Mouse (Mus musculus): Measurements from ENCODE around the gene Slc7a8. TPM values are rescaled to one million over a fixed set of nuclear protein-coding genes. Genes with fewer than 3 reads are reported as not detected.
A peak's percentile ranks its signal among the peaks of the same experiment; 100 is the strongest.
"Not testable (repeated sequence)": the region's sequence is repeated elsewhere in the genome, so short reads cannot be mapped to it uniquely, and the experiment has no call there.

The Slc7a8 gene
- total RNA-seq, 2 experiments from 2014 or later = 53.9 to 60.2 TPM

DNA sequence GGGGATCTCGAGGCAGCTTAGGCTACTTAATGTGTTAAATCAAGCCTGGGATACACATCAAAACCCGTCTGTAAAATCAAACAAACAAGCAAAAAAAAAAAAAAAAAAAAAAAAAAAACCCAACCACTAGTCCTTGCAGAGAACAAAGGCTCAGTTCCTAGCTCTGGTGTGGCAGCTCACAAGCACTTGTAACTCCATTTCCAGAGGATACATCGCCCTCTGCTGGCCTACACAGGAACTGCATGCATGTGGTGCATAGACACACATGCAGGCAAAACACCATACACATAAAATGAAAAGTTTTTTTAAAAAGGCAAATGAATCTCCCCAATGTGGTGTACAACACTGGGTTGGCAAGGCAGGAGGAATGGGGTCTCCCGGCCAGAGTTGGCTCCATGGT is 4.2 kb upstream of the Slc7a8 start:
- DNase-seq (ENCODE audit: low spot score in 2 of 2) = peak; percentile 35 to 55
- intact Hi-C loops (cut with DNase I) = loop anchor here (1.0 kb wide), 1 partner anchor 72 kb away; no protein-coding TSS in a partner anchor

DNA sequence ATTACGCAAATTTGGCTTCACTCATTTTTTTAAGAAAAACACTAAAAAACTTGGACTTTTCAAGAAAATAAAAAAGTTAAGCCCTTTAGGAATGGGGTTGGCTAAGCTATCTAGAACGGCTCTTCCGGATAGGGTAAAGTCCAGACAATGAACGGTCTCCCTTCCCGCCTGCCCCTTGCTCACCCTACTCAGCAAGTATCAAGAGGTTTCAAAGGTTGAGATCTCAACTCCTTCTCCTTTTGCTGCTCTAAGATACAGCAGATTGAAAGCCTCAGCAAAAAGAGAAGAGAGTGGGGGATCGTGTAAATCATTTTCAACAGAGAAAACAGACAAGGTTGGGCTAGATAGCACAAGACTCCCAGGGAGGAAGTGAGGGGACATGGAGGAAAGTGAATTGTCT is 1.2 kb upstream of the Slc7a8 start:
- DNase-seq (ENCODE audit: low spot score in 2 of 2) = no peak
- intact Hi-C loops (cut with DNase I) = no loop called here

DNA sequence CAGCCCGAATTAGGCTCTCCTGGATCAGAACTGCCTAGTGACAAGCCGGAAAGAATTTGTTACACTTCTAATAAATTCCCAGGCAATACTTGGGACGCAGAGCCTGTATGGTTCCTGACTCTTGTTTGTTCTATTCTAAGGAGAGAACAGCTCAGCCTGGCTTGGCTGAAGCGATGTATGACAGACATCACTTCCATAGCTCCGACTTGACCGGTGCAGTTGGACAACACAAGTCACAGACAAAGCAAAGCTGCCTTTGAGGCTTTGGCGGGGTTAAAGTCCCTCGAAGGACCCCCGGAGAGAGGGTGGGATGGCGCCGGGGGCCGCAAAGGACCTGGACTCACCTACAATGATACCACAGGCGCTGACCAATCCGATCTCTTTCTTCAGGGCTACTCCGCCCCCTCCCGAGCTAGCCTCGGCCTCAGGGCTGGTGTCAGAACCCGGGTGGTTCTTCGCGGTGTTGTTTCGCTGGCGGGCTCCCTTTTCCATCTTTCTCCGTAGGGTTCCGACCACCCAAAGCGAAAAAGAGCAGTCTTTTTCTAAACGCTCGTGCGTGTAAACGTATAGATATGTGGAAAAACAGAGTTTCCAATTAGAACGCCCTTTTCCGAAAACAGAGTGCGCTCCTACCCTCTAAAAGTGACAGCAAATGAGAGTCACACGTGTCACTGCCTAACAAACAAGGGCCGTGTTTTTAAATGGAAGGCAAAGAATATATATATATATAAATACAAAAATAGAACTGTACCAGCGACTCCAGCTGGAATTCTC is 723 bp downstream of the Slc7a8 start:
- DNase-seq (ENCODE audit: low spot score in 2 of 2) = peak; percentile 69 to 82
- intact Hi-C loops (cut with DNase I) = loop anchor here (1.0 to 2.0 kb wide), 2 partner anchors 52 to 67 kb away; no protein-coding TSS in a partner anchor

DNA sequence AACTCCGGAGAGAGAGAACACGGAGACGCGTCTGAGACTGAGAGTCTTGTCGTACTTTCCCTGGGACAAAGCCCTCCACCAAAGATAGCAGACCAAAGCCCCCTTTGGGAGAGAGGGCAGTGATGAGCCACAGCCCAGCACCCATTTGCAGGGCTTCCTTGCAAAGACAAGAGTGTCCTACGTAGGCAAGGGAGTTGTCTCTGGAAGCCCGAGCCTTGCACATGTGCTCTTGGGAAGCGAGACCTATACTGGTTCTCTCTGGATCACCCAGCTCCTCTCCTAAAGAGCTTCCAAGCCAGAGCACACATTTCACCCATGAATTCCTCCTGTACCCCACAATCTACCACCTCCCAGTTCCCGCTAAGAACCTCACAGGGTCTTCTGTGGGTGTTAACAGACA is 1.7 kb downstream of the Slc7a8 start:
- intact Hi-C loops (cut with DNase I) = loop anchor here (2.0 kb wide), 1 partner anchor 51 kb away; no protein-coding TSS in a partner anchor
- peak in 1 of 2 experiments; percentile 42 for DNase-seq (ENCODE audit: low spot score in 2 of 2)

DNA sequence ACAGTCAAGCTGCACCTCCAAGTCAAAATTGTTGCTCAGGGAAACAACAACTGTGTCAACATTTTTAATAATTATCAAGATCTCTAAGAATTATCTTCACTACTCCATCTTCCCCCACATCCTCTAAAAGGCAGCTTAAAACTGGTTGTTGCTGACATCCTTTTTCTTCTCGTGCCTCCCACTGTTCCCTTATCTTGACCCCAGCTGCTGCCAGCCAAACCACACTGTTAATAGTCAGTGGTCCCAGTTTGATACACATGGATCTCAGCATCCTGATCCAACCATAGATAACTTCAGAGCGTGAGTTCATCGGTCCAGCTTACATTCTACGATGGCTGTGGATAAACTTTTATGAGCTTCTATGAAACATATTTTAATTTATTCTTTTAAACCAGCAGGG is 3.9 kb downstream of the Slc7a8 start:
- intact Hi-C loops (cut with DNase I) = loop anchor here (2.0 kb wide), 1 partner anchor 23 kb away; no protein-coding TSS in a partner anchor
- no peak for DNase-seq (ENCODE audit: low spot score in 2 of 2)

DNA sequence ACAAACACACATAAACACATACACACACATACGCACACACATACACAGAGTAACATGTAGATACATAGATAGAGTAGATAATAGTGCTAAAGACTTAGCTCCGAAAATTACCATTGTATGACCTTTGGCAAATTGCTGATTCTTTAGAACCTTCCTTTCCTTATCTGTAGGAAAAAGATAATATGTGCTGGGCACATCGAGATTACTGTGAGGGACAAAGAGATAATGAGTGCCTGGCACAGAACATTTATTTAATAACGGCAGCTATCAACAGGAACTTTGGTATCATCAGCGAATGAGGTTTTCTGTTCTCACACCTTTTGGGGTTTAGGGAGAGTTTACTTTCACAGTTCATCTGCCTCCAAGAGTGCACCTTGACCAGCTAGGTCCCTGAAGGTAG is 5.0 kb downstream of the Slc7a8 start:
- no peak for DNase-seq (ENCODE audit: low spot score in 2 of 2)
- intact Hi-C loops (cut with DNase I) = loop anchor here (2.0 kb wide), 1 partner anchor 22 kb away; no protein-coding TSS in a partner anchor

DNA sequence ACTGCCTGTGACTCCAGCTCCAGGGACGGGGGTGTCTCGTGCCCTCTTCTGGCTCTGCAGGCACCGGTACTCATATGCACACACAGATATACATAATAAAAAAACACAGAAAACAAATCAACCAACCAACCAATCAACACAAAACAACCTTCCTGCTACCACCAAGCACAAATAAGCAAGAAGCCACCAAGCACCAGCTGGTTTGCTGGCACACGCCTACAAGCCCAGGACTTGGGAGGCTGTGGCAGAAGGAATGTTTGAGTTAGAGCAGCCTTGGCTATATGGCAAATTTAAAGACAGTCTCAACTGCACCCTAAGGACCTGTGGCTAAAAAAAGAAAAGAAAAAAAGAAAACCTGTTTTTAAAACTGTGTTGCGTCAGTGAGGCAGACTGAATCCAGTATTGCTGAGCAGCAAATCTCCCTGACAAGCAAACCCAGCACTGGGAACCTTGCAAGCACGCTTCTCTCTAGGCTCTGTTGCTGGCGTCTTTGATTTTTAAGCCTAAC is 6.2 kb downstream of the Slc7a8 start:
- DNase-seq (ENCODE audit: low spot score in 2 of 2) = peak in 1 of 2 experiments; percentile 55
- intact Hi-C loops (cut with DNase I) = loop anchor here (2.0 kb wide), 1 partner anchor 21 kb away; no protein-coding TSS in a partner anchor

DNA sequence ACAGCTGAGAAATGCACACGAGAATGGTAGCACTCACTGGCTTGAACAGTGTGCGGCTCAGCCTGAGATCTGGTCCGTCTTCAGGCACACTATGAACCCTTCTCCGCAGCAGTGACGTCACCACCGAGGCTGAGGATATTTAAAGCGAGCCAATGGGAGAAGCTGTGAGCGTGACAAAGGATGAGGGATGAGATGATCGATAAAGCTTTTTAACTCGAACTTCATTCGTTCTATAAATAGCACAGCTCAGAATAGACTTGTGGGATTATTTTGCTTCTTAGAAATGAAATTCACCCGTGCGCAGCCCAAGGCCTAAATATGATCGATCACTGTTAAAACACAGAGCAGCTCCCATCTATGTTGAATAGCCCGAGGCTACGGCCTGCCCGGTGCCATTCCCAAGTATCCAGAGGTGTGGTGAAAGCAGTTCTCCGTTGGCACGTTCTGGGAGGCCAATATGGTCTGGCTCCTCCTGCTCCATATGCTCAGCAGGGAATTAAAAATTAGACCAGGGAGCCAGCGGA is 9.4 kb downstream of the Slc7a8 start:
- intact Hi-C loops (cut with DNase I) = no loop called here
- peak; percentile 80 to 84 for DNase-seq (ENCODE audit: low spot score in 2 of 2)

DNA sequence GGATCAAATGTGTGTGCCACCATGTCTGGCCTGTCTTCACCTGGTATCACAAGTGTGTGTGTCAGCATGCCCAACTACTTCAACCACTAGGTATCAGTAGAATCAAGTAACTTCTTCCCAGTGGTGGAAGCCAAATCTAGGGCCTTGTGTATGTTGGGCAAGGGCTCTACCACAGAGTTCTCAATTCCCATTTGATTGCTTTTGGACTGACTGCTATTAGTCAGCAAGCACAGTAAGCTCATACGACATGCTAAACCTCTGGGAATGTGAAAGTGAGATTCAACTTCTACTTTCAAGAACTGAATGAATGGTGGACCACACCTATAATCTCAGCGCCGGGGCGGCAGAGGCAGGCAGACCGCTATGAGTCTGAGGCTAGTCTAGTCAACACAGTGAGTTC is 11.4 kb downstream of the Slc7a8 start:
- intact Hi-C loops (cut with DNase I) = no loop called here
- DNase-seq (ENCODE audit: low spot score in 2 of 2) = no peak

DNA sequence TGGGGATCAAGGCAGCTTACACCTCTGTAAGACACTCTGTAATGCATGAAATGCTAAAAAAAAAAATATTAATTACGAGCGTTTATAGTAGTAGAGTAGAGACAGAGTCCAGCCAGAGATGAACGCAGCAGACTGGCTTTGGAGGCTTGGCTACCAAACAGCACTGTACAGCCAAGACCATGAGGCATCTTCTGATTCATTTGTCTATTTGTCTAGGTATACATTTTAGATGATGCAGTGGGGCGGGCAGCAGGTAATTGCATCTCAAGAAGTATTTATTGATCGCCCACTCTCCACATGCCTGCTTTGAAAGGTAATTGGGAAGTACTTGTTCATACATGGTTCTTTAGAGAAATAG is 12.7 kb downstream of the Slc7a8 start:
- DNase-seq (ENCODE audit: low spot score in 2 of 2) = no peak
- intact Hi-C loops (cut with DNase I) = no loop called here

DNA sequence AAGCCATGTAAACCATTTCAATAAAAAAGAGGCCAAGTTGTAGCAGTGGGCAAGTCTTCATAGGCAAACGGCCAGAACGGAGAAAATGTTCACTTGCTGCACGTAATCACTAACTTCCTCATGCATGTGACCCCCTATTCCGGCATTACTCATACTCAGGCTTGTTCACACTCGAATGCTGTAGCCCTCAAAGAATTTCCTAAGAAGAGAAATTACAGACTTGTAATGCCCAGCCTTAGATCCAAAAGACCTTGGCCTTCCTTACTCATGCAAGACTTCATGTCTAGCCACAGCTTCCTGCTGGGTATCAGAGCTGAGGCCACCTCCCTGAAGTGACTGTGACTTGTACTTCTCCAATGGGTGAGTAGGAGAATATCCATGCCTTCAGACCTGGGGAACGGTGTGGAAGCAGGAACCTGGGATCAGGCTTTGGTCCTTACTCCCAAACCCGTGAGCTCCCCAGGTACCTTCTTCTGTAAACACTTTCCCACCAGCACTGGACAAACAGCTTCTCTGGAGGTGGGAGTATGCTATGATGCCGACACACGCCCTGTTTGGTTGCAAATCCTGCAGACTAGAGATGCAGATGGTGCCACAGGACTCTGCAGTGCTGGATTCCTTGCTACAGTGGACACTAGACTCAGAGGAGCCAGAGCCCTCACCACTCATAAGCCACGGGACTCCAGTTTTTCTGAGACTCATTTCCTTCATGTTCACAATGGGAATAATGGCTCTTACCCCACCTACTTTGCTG is 13.3 kb downstream of the Slc7a8 start:
- intact Hi-C loops (cut with DNase I) = no loop called here
- DNase-seq (ENCODE audit: low spot score in 2 of 2) = no peak

DNA sequence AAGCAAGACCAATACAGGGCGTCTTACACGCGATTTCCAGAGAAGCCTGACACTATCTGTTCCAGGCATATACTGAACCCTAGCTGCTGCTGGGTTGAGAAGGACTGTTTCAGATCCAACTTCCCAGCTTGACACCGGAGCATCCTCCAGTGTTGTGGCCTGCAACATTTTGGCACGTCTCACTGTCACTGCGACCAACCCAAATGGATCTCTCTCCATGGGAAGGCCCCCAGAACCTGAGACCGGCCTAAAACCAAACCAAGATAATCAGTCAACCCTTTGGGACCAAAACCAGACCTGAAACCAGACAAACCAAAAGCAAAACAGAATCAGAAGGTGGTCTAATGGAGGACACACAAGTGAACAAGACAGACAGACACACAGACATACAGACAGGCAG is 14.8 kb downstream of the Slc7a8 start:
- DNase-seq (ENCODE audit: low spot score in 2 of 2); intact Hi-C loops (cut with DNase I): not testable (repeated sequence)

DNA sequence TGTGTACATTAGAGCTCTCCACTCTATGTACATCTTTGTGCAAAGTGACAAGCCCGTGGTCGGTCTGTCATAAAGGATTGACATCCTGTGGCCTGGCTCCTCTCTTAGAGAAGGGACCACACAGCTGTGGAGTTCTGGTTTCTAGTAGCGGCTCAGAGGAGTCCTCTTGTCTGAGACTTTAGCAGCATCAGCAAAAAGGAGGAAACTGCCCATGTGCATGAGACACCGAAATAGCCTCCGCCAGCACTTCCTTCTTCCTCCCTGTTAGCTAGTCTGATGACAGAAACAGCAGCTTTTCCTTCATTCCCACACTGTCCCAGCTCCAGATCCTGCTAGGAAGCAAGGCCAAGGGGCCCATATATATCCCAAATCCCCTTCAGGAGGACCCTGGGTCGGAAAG is 25.4 kb downstream of the Slc7a8 start:
- intact Hi-C loops (cut with DNase I) = no loop called here
- peak in 1 of 2 experiments; percentile 76 for DNase-seq (ENCODE audit: low spot score in 2 of 2)

DNA sequence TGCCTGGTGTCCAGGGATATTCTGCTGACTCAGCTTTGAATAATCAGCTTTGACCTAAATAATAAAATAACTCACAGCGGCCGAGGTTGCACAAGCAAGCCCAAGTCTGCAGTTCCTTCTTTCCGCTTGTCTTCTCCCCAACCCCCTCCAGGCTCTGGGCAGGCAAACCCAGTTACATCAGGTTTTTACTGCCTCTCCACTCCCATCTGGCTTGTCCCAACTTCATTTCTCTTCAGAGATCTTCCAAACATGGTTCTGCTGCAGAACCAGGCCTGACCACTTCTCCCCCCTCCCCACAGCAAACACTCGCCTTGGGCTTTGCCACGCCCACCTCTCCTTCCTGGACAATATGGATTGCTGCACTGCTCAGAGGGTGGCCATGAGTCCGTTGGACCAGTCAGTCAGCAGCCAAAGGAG is 27.1 kb downstream of the Slc7a8 start:
- intact Hi-C loops (cut with DNase I) = loop anchor here (2.0 kb wide), 1 partner anchor 22 kb away; no protein-coding TSS in a partner anchor
- DNase-seq (ENCODE audit: low spot score in 2 of 2) = peak in 1 of 2 experiments; percentile 59

DNA sequence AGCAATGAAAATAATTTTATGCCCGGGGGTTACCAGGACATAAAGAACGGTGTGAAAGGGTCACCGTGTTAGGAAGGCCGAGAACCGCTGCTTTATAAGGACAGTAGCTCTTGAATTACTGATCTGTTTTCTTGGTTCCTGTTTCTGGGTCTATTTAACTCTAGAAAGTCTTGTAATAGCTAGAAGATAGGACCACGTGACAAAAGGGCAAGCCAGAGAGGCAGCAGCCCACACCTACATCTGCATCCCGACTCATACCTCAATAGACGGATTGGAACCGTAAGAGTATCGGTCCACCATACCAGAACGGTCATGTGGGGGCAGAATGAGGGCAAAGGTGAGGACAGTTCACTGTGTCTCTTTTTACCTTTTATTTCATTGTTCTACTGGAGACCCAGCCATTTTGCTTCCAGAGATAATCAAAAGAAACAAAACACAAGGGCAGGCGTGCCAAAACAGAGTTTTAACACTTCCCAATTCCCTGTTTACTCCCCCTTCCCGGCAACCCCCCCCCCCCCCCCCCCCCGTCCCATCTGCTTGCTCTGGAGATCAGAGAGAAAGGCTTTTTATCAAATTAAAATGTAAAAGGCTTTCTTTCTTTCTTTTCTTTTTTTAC is 27.7 kb downstream of the Slc7a8 start:
- intact Hi-C loops (cut with DNase I) = loop anchor here (2.0 kb wide), 1 partner anchor 23 kb away; no protein-coding TSS in a partner anchor
- DNase-seq (ENCODE audit: low spot score in 2 of 2) = no peak

DNA sequence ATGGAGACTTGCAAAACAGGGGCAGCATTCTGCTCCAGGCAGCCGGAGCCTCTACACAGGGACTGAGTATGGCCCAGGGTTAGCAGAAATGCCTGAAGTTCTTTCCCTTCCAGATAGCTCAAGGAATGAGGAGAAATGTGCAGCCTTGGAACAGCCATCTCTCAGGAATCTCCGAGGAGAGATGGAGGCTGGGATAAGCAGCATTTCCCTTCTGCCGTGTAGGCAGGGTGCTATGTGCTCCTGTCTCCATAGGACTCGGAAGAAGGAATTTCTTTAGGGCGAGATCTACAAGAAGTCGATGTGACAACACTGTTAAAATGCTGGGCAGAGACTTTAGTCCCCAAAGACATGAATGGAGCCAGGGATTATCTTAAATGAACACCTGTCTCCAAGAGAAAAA is 28.8 kb downstream of the Slc7a8 start:
- intact Hi-C loops (cut with DNase I) = no loop called here
- DNase-seq (ENCODE audit: low spot score in 2 of 2) = peak in 1 of 2 experiments; percentile 60

DNA sequence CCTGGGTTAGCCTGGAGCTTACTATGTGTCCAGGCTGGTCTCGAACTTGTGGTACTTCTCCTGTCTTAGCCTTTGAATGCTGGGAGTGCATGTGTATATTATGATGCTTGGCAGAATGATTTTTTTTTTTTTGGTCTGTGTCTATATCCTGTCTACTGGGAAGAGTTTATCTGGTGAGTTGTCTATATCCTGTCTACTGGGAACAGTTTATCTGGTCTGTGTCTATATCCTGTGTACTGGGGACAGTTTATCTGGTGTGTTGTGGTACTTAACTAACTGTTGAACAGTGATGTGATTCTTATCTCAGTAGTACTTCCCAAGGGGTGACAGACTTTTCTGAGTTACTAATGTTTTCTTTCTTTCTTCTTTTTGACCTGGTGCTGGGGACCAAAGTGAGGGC is 30.0 kb downstream of the Slc7a8 start:
- intact Hi-C loops (cut with DNase I) = no loop called here

DNA sequence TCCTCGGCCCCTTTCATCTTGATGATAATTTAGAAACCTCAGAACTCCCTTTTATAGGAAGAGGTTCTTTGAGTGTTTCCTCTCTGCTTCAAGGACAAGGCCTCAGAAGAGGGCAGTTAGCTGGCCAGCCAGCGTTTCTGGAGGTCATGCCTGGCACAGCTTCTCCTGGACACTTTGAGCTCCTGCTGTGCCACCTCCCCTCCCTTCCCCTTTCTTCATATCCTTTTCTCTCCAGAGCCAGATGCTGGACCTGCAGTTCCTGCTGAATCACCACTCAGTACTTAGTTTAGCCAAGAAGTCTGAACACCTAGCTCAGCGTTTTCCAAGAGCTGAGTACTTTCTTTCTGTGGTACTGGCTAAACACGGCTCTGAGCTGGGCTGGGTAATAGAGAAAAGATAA is 32.5 kb downstream of the Slc7a8 start:
- intact Hi-C loops (cut with DNase I) = no loop called here
- DNase-seq (ENCODE audit: low spot score in 2 of 2) = peak in 1 of 2 experiments; percentile 57

More for the DNA sequence above, 30.0 kb downstream of the Slc7a8 start:
- no peak for DNase-seq (ENCODE audit: low spot score in 2 of 2)

All from left cerebral cortex, postnatal 25 days (tissue).